Mouse (Mus musculus) cerebellum, postnatal 10 days (tissue): ENCODE measurements around the gene Osgepl1.
"Not testable (repeated sequence)": the region's sequence is repeated elsewhere in the genome, so short reads cannot be mapped to it uniquely, and the experiment has no call there.

Source experiments
- DNase-seq, 2 experiments: peaks; one replicate each; pipeline ENCODE4 v3.0.0; 2021; ENCODE audit warnings: mixed read lengths in 2 of 2

Gene Osgepl1

GRCm38 (mm10) chr1:53312989-53313967, at the start of gene Osgepl1:
Osgepl1 (plus strand) TSS chr1:53313624.
- DNase-seq = peak; percentile 94 to 95

GRCm38 (mm10) chr1:53264958-53265612, 48.3 kb upstream of the Osgepl1 start:
- not testable (repeated sequence) for DNase-seq

GRCm38 (mm10) chr1:53269901-53270300, 43.5 kb upstream of the Osgepl1 start:
- DNase-seq = no peak

GRCm38 (mm10) chr1:53272646-53273045, 40.8 kb upstream of the Osgepl1 start:
- DNase-seq = peak; percentile 71 to 79

- no peak for DNase-seq
Observed at GRCm38 (mm10) chr1:53291197-53291596, 22.2 kb upstream of the Osgepl1 start.

GRCm38 (mm10) chr1:53296581-53297383, 16.6 kb upstream of the Osgepl1 start, which contains the start of the genes Pms1, Ormdl1 and Gm28778:
Pms1 (minus strand) TSS chr1:53297018.
Ormdl1 (plus strand) TSS chr1:53297095.
Gm28778 (plus strand) TSS chr1:53297111.
- DNase-seq = peak; percentile 98

GRCm38 (mm10) chr1:53300506-53300905, 12.9 kb upstream of the Osgepl1 start:
- no peak for DNase-seq

- DNase-seq = no peak
Observed at GRCm38 (mm10) chr1:53321662-53322344, 8.4 kb downstream of the Osgepl1 start.

GRCm38 (mm10) chr1:53323254-53323653, 9.8 kb downstream of the Osgepl1 start:
- no peak for DNase-seq

- DNase-seq = no peak
Observed at GRCm38 (mm10) chr1:53324277-53324676, 10.9 kb downstream of the Osgepl1 start.

GRCm38 (mm10) chr1:53324827-53325494, 11.5 kb downstream of the Osgepl1 start:
- no peak for DNase-seq

GRCm38 (mm10) chr1:53333527-53333926, 20.1 kb downstream of the Osgepl1 start:
- DNase-seq = not testable (repeated sequence)

- no peak for DNase-seq
Observed at GRCm38 (mm10) chr1:53335465-53335864, 22.0 kb downstream of the Osgepl1 start.

- not testable (repeated sequence) for DNase-seq
Observed at GRCm38 (mm10) chr1:53337403-53337802, 24.0 kb downstream of the Osgepl1 start.

GRCm38 (mm10) chr1:53341071-53341470, 27.6 kb downstream of the Osgepl1 start:
- DNase-seq = no peak

GRCm38 (mm10) chr1:53352327-53353261, 39.2 kb downstream of the Osgepl1 start, which contains the start of the genes Asdurf, Gm28551 and Asnsd1:
Asdurf (minus strand) TSS chr1:53352619.
Gm28551 (minus strand) TSS chr1:53352667.
Asnsd1 (minus strand) TSS chr1:53352752.
- peak; percentile 98 for DNase-seq

- no peak for DNase-seq
Observed at GRCm38 (mm10) chr1:53358988-53359387, 45.6 kb downstream of the Osgepl1 start.
